Mouse (Mus musculus) embryo, embryonic 11 days (tissue): Measurements from ENCODE around the gene Spata25.
"Not testable (repeated sequence)": the region's sequence is repeated elsewhere in the genome, so short reads cannot be mapped to it uniquely, and the experiment has no call there.

Experiments
- DNase-seq: peaks from one replicate; pipeline ENCODE4 v3.0.0-alpha.2; 2015

Spata25 gene

DNA sequence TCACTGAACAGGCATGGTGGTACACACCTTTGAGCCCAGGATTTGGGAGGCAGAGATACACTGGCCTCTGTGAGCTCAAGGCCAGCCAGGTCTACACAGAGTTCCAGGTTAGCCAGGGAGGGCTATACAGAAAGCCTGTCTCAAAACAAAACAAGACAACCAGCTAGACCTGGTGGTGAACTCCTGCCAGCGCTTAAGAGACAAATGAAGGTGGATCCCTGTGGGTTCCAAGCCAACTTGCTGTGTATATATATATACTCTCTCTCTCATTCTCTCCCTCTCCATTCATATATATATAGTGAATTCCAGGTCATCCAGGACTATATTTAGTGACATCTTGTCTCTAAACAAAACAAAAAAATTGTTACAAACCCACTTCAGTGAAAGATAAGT is 24.4 kb downstream of the Spata25 start:
- no peak for DNase-seq

DNA sequence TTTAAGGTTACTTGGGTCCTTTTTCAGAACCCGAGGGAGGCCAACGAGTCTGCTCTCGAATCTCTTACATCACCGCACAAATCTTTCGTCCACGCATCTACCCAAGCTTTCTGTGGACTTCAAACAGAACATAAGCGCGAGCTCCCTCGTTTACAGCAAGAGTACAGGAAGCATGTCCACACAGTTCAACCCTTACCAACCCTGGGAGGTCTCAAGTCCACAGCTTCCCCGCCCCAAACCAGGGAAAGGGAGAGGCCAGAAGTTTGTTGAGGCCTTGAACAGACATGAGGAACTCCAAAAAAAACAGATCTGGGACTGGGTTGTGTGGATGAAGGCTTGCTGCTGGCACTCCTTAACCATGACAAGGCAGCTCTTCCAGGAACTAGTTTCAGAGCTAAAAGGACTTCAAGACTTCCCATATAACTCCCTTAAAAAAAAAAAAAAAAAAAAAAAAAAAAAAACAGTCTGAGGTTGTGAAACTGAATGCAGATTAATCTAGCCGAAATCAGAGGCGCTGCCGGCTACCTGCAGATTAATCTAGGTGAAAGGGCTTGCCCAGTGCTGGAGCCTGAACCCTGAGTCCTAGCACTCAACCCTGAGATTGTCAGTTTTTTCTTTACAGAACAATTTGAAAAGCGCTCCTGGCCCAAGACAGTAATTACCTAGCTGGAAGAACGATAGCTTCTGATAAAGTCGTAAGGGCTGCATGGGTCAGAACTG is 25.0 kb downstream of the Spata25 start:
- DNase-seq = no peak

DNA sequence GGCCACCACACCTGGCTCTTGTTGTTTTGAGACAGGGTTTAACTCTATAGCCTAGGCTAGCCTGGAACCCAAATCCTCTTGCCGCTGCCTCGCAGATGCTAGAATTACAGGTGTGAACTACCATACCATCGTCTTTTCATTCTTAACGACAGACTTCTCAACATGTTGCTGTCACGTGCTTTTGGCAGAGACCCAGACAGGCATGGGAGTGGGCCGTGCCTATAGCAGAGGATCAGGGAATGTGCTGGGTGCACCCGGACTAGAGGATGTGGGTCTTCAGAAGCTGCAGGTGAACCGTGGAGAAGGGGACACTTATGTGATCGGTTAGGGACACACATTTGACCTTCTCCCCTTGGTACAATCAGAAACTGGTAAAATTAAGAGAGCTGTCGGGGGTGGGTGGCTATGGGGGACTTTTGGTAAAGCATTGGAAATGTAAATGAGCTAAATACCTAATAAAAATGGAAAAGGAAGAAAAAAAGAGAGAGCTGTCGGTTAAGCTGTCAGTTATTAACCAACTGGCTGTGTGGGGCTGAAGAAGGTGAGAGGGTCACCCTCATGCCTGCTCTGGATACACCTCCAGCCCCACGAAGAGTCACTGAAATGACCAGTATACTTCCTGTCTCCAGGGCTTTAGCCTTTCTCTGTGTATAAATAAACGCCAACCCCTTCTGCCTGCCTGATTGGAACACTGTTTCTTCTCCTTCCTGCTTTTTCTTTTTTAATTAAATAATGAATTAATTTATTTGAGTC is 27.9 kb downstream of the Spata25 start:
- no peak for DNase-seq

DNA sequence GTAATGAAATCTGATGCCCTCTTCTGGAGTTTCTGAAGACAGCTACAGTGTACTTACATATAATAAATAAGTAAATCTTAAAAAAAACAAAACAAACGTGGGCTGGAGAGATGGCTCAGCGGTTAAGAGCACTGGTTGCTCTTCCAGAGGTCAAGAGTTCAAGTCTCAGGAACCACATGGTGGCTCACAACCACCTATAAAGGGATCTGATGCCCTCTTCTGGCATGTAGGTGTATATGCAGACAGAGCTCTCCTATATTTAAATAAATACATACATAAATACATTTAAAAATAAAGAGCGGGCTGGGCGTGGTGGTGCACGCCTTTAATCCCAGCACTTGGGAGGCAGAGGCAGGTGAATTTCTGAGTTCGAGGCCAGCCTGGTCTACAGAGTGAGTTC is 29.8 kb downstream of the Spata25 start:
- DNase-seq = not testable (repeated sequence)

DNA sequence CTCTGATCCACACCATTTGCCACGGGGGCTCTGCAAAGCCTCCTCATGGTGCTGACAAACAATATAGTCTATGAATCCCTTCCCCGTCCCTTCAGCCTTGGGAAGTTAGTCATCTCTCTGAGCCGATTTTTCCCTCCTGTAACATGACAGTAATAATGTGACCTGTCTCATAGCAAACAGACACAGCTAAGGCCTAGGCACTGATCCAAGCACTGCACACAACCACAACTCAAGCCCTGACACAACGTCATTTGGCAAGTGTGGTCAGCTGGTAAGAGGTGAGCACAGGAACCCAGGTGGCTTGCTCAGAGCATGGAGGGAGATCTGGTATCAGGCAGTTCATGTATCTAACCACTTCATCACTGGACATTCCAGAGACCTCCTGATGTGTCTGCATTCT is 32.5 kb downstream of the Spata25 start:
- no peak for DNase-seq

DNA sequence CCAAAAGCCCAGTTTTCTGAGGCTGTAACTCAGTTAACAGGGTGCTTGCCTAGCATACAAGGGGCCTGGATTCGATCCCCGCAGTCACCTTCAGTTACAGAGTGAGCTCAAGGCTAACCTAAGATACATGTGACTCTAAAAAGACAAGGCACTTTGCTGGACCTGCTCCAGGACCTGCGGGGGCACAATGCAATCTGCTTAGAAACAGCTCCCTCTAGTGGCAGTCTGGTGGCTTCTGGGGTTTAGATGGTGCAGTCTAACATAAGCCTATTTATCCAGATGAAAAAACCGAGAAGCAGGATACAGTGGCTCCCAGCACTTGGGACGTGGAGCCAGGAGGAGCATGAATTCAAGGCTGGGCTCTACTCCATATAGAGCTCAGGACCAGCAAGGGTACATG is 34.0 kb downstream of the Spata25 start:
- peak; percentile 92 for DNase-seq

DNA sequence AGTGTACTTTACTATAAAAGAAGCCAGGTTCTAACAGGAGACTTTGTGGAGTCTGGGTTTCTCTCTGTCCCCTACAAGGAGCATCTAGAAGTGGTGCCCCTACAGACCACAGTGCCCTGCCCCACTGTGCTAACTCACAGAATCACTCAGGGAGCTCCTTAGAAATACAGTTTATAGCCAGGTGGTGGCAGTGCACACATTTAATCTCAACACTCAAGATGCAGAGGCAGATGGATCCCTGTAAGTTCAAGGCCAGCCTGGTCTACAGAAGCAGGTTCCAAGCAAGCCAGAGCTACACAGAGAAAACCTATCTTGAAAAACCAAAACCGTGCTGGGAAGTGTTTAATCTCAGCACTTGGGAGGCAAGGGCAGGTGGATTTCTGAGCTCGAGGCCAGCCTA is 34.6 kb downstream of the Spata25 start:
- DNase-seq = no peak

DNA sequence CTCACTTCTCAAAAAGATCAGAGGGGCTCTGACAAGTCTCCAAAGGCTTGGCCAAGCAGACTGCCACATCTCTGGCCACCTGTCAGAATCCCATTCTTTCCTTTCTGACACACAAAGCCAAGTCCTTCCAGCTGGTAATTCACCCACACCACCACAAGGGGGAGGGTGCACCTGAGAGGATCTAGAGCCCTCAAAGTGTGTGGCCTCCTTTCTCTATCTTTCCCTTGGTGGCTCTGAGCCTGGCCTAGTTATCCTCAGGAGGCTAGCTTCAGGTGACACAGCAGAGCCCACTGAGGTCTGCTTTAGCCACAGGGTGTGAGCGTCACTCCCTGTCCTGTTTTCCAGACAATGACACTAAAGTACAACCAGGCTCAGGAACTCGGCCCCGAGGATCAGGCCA is 35.1 kb downstream of the Spata25 start:
- DNase-seq = peak; percentile 66

DNA sequence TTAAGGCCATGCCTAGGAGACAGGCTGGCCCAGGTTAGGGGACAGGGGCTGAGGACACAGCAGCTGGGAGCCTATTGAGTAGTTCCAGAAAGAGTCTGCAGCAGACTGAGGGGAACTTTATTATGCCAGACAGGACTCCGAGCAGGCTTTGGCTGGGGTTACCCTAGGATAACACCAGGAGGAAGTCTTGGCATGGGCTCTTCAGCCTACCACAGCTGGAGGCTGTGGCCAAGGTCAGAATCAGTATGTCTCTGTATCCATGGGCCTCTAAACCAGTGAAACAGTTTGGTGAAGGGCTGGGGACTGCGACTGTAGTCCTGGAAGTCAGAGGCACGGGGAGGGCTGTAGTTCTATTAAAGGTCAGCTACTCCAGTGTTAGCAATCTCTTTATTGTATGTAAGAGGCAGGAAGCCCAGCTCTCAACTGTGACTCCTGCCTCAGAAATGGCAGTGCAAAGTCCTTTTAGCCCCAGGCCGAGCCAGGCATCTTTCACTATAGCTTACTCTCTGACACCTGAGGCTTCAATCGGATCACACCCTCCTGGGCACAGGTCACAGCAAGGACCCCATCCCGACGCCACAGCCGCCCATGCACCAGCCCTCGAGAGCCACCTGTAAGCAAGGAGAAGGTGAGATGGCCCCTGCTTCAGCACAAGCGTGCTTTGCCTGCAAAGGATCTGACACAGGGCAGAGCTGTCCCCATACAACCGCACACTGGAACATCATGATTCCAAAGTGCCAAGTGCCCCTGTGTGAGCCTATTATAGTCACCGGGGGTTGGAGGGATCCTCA is 35.7 kb downstream of the Spata25 start:
- no peak for DNase-seq

DNA sequence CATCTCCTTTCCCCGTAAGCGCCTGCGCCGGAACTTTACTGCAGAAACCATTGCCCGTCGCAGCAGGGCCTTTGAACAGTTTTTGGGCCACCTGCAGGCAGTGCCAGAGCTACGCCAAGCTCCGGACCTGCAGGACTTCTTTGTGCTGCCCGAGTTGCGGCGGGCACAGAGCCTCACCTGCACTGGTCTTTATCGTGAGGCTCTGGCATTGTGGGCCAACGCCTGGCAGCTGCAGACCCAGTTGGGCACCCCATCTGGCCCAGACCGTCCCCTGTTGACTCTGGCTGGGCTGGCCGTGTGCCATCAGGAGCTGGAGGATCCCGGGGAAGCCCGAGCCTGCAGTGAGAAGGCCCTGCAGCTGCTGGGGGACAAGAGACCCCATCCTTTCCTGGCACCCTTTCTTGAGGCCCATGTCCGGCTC is 36.5 kb downstream of the Spata25 start:
- DNase-seq = no peak

DNA sequence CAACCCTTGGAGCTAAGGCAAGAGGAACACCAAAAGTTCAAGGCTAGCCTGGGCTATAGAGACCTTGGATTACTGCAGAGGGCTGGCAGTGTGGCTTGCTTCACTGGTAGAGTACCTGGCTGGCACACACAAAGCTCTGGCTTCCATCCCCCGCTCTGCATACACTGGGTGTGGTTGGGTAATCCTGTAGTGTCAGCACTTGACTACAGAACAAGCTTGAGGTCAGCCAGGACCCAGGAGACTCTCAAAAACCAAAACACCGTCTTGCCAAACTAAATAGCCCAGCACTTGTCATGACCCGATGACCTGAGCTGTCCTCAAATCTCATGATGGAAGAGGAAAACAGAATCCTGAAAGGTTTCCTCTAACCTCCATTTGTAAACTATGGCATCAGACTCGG is 37.9 kb downstream of the Spata25 start:
- no peak for DNase-seq

DNA sequence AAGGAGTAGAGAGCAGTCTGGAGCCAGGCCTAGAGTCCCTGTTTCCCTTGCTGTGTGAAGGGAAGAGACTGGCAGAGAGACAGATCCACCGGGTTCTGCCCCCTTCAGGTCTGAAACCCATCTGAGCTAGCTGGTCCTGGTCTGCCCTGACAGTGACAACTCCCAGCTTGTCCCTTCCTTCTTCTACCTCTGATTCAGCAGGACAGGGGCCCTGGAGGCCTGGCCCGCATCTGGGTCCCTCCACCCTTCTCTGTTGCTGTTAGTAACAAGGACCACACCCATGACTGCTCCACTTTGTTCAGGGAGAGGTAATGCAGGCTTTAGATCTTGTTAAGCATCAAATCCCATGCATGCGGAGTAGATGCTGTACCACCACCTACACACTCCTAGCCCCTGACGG is 39.9 kb downstream of the Spata25 start:
- DNase-seq = no peak

DNA sequence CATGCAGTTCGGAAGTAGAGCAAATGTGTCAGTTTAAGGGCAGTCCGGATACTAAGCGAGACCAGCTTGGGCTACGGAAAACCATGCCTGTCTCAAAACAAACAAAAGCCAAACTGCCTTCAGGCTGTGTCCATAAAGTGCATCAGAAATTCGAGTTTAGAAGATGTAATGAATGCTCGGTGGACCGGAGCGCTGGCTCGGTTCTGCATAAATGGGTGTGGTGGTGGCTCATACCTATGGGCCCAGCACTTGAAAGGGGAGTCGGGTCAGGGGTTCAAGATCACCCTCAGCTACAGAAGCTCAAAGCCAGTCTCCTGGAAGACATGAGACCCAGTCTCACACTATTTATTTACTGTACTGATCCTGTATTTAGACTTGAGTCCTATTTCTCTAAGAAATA is 40.6 kb downstream of the Spata25 start:
- no peak for DNase-seq

DNA sequence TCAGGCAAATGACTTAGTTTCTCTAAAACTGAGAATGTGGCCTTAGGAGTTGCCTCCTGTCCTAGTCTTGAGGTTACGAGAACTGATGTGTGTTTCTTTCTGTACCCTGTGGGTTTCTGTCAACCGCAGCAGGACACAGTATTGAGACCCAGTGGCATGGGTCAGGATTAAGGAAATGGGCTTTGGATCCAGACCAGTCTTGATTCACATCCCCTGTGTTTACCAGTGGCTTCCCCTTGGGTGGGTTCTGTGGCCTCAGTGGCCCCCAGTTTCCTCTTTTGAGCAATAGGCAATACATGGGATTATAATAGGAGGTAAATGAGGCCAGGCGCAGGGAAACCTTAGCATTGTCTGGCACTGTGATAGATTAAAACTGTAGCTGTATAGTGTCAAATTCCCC is 41.3 kb downstream of the Spata25 start:
- no peak for DNase-seq

DNA sequence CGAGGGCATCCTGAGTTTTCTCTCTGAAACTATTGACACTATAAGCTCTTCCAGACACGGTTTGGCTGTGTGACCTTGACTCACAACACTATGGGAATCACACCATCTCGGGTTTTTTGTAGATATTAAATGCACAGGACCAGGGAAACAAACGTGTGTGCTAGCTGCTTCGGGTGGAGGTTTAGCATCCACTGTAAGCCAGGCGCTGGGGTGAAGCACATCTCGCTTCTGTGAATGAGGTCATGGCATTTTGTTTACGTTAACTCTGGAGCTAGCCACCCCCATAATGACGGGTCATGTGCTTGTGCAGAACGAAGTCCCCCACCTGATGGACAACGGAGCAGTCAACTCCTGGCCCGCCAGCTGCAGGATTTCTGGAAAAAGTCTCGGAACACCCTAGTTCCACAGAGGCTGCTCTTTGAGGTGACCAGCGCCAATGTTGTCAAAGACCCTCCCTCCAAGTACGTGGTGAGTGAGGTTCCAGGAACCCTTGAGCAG is 41.9 kb downstream of the Spata25 start:
- peak; percentile 43 for DNase-seq

DNA sequence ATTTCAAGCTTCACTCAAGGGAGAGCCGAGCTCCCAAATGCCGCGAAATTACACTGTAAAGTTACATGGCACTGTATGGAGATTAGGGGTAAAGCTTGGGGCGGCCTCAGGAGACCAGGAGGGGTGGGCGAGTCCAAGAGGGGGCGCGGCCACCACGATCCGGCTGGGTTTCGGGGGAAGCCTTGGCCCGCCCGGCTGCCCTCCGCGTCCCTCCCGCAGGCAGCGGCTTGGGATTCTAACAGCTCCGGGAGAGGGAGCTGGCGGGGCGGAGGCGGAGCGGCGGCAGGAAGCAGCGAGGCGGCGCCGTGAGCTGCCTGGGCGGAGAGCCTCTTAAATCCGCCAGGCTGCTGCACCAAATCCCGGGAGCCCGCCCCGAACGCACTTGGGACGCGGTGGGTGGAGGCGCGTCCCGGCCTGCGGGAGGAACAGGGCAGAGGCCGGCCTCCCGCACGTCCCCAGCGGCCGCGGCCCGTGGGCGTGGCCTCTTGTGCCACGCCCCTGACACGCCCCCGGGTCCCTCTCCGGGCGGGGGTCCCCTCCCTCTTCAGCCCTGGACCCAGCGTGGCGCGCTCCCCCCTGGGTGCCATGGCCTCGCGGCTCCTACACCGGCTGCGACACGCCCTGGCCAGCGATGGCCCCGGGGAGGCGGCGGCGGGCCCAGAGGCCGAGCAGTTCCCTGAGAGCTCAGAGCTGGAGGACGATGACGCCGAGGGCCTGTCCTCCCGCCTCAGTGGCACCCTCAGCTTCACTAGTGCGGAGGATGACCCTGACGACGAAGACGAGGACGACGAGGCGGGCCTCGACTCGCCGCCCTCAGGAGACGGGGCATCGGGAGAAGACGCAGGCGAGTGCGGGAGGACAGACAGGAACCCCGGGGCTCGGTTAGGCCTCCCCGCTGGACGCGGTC is 42.6 kb downstream of the Spata25 start, which contains the start of gene Snx21:
Gene Snx21 (plus strand): TSS at position 343 of the 907 bp plus-strand sequence.
- DNase-seq = peak; percentile 92

DNA sequence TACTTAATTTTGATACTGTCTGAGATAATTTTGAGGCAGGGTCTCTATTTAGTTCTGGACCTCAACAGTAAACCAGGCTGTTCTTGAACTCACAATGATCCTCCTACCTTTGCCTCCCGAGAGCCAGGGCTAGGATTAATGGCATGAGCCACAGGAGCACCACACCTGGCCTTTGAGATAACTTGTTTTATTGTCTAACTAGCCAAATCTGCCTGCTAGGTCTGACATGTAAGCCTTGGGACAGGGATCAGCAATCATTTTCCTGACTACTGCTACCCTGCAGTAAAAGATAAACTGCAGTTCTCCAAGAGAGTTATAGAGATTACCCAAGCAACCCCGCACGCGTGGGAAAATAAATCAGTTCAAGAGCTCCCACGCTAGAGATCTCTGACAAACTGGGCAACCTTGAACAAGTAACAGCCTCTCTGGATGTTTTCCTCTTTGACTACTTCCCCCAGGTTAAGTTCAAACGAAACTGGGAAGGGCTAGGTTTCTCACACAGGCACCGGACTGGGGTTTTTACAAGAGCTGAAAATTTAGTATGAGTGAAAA is 43.4 kb downstream of the Spata25 start:
- DNase-seq = peak; percentile 26

DNA sequence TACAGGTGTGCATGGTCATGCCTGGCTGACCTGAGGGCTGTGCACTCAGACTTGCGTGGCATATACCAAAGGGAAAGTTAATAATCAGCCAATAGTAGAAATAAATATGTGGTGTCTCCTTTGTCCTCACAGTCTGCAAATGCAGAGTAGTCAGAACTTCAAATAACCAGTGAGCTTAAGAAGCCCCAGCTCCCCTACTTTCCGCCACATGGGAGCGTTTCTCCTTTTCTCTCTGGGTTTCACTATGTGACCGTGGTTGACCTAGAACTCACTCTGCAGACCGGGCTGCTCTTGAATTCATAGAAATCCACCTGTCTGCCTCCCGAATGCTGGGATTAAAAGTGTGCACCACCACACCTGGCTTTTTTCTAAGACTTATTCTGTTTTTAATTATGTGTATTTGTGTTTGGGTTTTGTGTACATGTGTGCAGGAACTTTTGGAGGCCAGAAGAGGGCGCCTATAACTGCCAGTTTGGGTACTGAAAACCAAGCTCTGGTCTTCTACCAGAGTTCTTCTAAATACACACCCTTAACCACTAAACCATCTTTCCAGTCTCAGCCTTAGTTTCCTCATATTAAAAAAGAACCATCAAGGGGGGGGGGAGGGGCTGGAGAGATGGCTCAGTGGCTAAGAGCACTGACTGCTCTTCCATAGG is 44.3 kb downstream of the Spata25 start:
- no peak for DNase-seq

DNA sequence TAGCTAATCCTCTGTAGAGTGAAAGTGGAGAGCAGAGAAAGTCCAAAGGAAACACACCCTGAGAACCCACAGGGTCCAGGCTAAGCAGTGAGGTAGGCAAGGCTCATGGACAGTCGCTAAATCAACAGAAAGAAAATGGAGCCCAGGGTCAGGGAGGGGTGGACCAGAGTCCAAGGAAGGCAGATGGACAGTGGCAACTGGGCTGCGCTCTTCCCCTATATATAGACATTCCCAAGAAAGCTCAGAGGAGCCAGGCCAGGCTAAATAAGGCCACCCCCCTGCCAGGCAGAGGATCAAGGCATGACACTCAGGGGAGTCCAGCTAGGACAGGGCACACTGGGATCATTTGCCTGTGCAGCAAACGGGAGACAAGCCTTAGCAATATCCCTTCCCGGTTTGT is 46.5 kb downstream of the Spata25 start:
- DNase-seq = no peak

DNA sequence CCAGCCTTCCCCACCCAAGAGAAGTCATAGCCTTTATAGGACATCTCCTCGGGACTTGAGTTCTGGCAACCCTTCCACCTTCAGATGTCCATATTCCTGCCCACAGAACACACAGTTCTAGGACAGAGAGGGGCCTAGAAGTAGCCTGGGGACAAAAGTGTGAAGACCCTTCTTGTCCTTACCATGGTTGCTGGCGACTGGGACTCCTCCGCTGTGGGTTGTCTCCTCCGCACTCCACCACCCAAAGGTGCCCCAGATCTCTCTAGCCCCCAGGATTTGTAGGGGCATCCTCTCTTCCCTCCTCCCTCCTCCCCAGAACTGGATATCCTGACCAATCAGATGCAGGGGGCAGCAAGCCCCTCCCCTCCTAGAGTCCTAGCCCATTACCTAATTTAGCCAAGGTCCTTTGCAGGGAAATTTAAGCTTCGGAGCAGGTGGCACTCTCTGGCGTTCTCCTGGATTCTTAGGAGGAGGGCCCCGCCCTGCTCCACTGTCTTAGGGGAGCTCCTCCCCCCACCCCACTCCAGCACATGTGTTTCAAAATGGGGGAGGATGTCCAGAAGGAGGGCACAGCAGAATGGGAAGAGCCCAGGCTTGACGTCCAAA is 48.8 kb downstream of the Spata25 start, which contains the start of gene Tnnc2:
Gene Tnnc2 (minus strand): TSS at position 487 of the 606 bp plus-strand sequence.
- DNase-seq = no peak

DNA sequence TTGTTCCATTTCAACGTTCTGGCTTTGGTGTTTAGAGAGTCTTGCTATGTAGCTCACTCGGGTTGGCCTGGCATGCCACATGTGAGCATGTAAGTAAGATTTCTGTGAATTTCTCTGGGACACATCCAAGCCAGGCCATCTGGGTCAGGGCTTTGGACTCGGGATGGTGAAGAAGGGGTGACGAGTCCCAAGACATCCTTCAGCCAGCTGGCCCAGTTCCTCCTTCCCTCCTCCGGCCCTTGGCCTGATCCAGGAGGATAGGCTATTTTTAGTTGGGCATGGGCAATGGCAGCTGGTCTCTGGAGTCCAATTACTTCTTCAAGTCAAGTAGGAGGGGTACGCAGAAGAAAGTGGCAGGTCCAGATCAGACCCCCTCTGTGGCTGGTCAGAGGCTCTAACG is 49.5 kb downstream of the Spata25 start:
- no peak for DNase-seq
